Mouse (Mus musculus): ENCODE measurements at regions not wholly inside any gene's neighbourhood (a gene's known extent, or its start where the extent isn't known, plus 50 kb on each side); places are given as distances from the start of the nearest gene placed in this dataset.
A peak's percentile ranks its signal among the peaks of the same experiment; 100 is the strongest.
"Not testable (repeated sequence)": the region's sequence is repeated elsewhere in the genome, so short reads cannot be mapped to it uniquely, and the experiment has no call there.

DNA sequence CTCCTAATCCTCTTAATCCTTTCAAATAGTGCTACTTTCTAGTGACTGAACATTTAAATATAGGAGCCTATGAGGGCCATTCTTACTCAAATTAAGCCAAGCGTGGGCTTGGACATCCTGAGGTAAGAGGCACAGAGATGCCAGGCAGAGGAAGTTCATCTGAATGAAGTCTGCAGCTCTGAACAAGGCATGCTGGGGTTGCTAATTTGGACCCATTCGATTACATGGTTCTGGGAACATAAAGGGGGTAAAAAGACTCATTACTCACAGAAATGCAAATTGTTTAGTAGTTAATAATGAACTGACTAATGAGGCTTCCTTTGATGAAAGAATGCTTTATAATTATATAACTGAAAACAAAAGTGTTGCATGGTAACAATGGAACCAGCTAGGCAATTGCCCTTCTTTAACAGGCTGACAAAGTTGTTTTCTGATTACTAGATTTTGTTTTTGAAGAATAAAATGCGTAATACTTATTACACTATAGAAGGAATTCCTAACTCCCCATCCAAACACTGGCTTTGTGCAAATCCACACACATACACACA lies 127.1 kb upstream of the Prkcq start:
- H3K27ac ChIP-seq (ENCODE audit: low read depth, low read length): no peak overlapping the region
- H3K36me3 ChIP-seq (ENCODE audit: control insufficient read depth, insufficient read depth): no peaks in the 10 kb centered on the region
- no peak for ATAC-seq
- no peaks in the 10 kb centered on the region for H3K9me3 ChIP-seq (ENCODE audit: control insufficient read depth)
- 86% methylated on average over 3 of the region's 3 CpGs for WGBS
- no peak for TF ChIP-seq CTCF (IDR thresholded peaks at IDR 0.05; ENCODE audit: low read depth)
- no peaks in the 10 kb centered on the region for H3K4me1 ChIP-seq (replicated peaks; ENCODE audit: control insufficient read depth, insufficient read depth, low read length)
- H3K27me3 ChIP-seq (replicated peaks; ENCODE audit: control insufficient read depth, insufficient read depth, low read length): no peaks in the 10 kb centered on the region
- no peak overlapping the region for H3K4me2 ChIP-seq (replicated peaks; ENCODE audit: low read depth)
- H3K9ac ChIP-seq (ENCODE audit: low read depth, low read length): no peak overlapping the region
- no peak overlapping the region for H3K4me3 ChIP-seq (ENCODE audit: low read depth, low read length)

DNA sequence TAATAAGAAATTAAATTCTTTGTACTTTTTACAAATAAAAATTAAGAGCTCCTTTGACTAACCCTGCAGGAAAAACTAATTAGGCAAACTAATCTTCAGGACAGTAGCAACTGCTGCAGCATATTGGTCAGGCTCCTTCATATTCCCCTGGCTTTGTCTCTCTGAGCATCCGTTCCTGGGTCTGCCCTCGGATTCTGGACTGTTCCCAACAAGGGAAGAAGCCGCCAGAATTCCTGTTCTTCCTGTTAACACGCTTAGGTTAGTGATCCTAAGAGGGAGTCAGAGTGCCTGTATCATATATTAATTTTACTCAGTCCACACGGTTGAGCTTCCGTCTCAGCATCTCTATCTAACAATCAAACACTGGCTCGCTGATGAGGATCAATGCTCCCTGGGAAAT lies 120.3 kb upstream of the Prkcq start:
- ATAC-seq: no peak
- no peak for TF ChIP-seq CTCF (IDR thresholded peaks at IDR 0.05; ENCODE audit: low read depth)
- WGBS: 82% methylated on average over 7 of the region's 7 CpGs
- H3K27me3 ChIP-seq (replicated peaks; ENCODE audit: control insufficient read depth, insufficient read depth, low read length): no peaks in the 10 kb centered on the region
- no peak overlapping the region for H3K4me3 ChIP-seq (ENCODE audit: low read depth, low read length)
- H3K4me2 ChIP-seq (replicated peaks; ENCODE audit: low read depth): no peak overlapping the region
- no peaks in the 10 kb centered on the region for H3K36me3 ChIP-seq (ENCODE audit: control insufficient read depth, insufficient read depth)
- H3K4me1 ChIP-seq (replicated peaks; ENCODE audit: control insufficient read depth, insufficient read depth, low read length): no peaks in the 10 kb centered on the region
- no peak overlapping the region for H3K27ac ChIP-seq (ENCODE audit: low read depth, low read length)
- no peaks in the 10 kb centered on the region for H3K9me3 ChIP-seq (ENCODE audit: control insufficient read depth)
- no peak overlapping the region for H3K9ac ChIP-seq (ENCODE audit: low read depth, low read length)

DNA sequence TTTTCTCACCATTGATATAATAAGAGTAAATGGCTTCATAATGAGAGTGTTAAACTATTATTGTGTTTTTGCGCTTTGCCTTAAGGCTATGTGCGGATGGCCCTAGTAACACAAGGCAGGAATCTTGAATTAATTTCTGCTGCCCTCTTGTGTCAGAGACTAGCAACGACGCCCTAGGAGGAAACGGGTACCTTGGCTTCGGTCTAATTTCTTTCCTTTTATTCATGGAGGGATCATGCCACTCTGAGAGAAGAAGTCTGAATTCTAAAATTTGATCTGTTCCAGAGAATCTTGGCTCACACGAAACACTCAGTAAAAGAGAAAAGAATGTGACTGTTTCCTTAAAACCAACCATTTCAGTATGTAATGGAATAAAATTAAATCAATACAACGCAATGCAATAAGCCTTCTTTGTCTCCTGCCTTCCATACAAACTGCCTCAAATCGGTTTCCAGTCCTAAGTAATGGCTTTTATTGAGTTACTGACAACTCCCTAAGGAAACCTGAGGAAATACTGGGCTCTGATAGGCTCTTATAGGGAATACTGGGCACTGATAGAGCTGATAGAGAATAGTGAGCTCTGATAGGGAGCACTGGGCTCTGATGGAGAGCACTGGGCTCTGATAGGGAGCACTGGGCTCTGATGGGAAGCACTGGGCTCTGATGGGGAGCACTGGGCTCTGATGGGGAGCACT lies 112.0 kb upstream of the Prkcq start:
- Histone ChIP-seq H3K4me2 (replicated peaks; ENCODE audit: low read depth) (no peak overlapping the region), H3K9me3 (ENCODE audit: control insufficient read depth) (no peaks in the 10 kb centered on the region), H3K27ac (ENCODE audit: low read depth, low read length) (no peak overlapping the region), H3K4me1 (replicated peaks; ENCODE audit: control insufficient read depth, insufficient read depth, low read length) (no peaks in the 10 kb centered on the region), H3K27me3 (replicated peaks; ENCODE audit: control insufficient read depth, insufficient read depth, low read length) (no peaks in the 10 kb centered on the region), H3K4me3 (ENCODE audit: low read depth, low read length) (no peak overlapping the region), H3K36me3 (ENCODE audit: control insufficient read depth, insufficient read depth) (no peaks in the 10 kb centered on the region), H3K9ac (ENCODE audit: low read depth, low read length) (no peak overlapping the region)
- WGBS: 16% methylated on average over 9 of the region's 9 CpGs
- no peak for ATAC-seq
- peak; percentile 79 for TF ChIP-seq CTCF (IDR thresholded peaks at IDR 0.05; ENCODE audit: low read depth)

GRCm38 (mm10) chr2:11067384-11067783 lies 104.5 kb upstream of the Prkcq start:
- no peak for TF ChIP-seq CTCF (IDR thresholded peaks at IDR 0.05; ENCODE audit: low read depth)
- no peaks in the 10 kb centered on the region for H3K9me3 ChIP-seq (ENCODE audit: control insufficient read depth)
- no peak overlapping the region for H3K27ac ChIP-seq (ENCODE audit: low read depth, low read length)
- H3K4me2 ChIP-seq (replicated peaks; ENCODE audit: low read depth): no peak overlapping the region
- H3K4me3 ChIP-seq (ENCODE audit: low read depth, low read length): no peak overlapping the region
- H3K36me3 ChIP-seq (ENCODE audit: control insufficient read depth, insufficient read depth): no peaks in the 10 kb centered on the region
- H3K9ac ChIP-seq (ENCODE audit: low read depth, low read length): no peak overlapping the region
- H3K27me3 ChIP-seq (replicated peaks; ENCODE audit: control insufficient read depth, insufficient read depth, low read length): no peaks in the 10 kb centered on the region
- WGBS: 86% methylated on average over 4 of the region's 4 CpGs
- no peak for ATAC-seq
- H3K4me1 ChIP-seq (replicated peaks; ENCODE audit: control insufficient read depth, insufficient read depth, low read length): no peaks in the 10 kb centered on the region

DNA sequence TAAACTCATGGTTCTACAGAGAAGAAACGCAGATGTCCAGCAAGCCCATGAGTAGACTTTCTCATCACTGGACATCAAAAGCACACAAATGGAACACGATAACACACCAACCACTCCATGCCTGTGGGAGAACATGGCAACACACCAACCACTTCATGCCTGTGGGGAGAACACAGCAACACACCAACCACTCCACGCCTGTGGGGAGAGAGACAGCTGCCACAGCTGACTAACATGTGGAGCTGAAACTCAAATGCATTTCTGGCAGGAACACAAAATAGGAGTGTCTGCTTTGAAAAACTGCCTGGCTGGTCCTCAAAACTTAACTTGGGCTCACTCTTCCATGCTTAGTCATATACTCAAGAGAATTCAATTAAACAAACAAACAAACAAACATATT lies 88.4 kb upstream of the Prkcq start:
- H3K27ac ChIP-seq (ENCODE audit: low read depth, low read length): no peak overlapping the region
- no peak overlapping the region for H3K4me2 ChIP-seq (replicated peaks; ENCODE audit: low read depth)
- H3K9ac ChIP-seq (ENCODE audit: low read depth, low read length): no peak overlapping the region
- H3K9me3 ChIP-seq (ENCODE audit: control insufficient read depth): no peaks in the 10 kb centered on the region
- H3K36me3 ChIP-seq (ENCODE audit: control insufficient read depth, insufficient read depth): no peaks in the 10 kb centered on the region
- no peak for ATAC-seq
- no peak for TF ChIP-seq CTCF (IDR thresholded peaks at IDR 0.05; ENCODE audit: low read depth)
- WGBS: 81% methylated on average over 3 of the region's 3 CpGs
- no peak overlapping the region for H3K4me3 ChIP-seq (ENCODE audit: low read depth, low read length)
- no peaks in the 10 kb centered on the region for H3K27me3 ChIP-seq (replicated peaks; ENCODE audit: control insufficient read depth, insufficient read depth, low read length)
- no peaks in the 10 kb centered on the region for H3K4me1 ChIP-seq (replicated peaks; ENCODE audit: control insufficient read depth, insufficient read depth, low read length)

GRCm38 (mm10) chr2:11086996-11087395 lies 84.9 kb upstream of the Prkcq start:
- Histone ChIP-seq H3K4me2 (replicated peaks; ENCODE audit: low read depth) (no peak overlapping the region), H3K36me3 (ENCODE audit: control insufficient read depth, insufficient read depth) (no peaks in the 10 kb centered on the region), H3K27ac (ENCODE audit: low read depth, low read length) (no peak overlapping the region), H3K27me3 (replicated peaks; ENCODE audit: control insufficient read depth, insufficient read depth, low read length) (no peaks in the 10 kb centered on the region), H3K9me3 (ENCODE audit: control insufficient read depth) (no peaks in the 10 kb centered on the region), H3K4me1 (replicated peaks; ENCODE audit: control insufficient read depth, insufficient read depth, low read length) (no peaks in the 10 kb centered on the region), H3K4me3 (ENCODE audit: low read depth, low read length) (no peak overlapping the region), H3K9ac (ENCODE audit: low read depth, low read length) (no peak overlapping the region)
- 30% methylated on average over 1 of the region's 1 CpGs for WGBS
- peak; percentile 66 for TF ChIP-seq CTCF (IDR thresholded peaks at IDR 0.05; ENCODE audit: low read depth)
- ATAC-seq: no peak

DNA sequence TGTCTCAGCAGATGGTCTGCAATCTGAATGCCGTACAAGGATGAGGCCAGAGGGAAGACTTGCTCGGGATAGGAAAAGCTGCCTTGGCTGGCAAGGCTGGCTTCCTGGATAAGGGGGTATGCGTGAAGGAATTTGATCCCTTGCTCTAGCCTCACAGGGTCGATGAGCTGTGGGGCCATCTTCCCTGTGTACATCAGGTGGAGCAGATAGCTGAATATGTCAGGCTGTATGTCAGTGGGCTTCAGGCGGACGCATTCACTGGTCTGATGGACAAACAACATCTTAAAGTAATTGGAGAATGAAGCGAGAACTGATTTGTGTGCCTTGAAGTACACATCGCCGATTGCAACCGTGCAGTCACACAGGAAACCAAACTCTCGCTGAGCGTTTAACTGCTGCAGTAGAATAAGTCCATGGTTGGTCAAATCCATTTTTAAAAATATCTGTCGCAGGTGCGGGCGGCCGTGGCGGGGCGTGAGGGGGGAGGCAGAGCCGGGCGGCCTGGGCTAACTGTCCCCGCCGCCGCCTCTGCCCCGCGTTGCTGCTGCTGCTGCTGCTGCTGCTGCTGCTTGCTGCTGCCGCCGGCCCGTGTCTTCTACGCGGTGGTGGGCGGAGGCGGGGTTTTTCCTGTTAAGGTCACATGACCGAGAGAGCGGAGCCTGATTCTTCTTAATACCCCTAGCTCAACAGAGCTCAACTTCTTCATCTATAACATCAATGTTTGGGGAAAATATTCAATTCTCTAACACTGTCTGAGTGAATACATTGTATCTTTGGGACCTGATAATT lies 71.9 kb upstream of the Prkcq start:
- H3K4me2 ChIP-seq (replicated peaks; ENCODE audit: low read depth): peak overlapping the region; percentile 47
- not testable (repeated sequence) for H3K9ac ChIP-seq (ENCODE audit: low read depth, low read length); ATAC-seq; H3K27ac ChIP-seq (ENCODE audit: low read depth, low read length); H3K36me3 ChIP-seq (ENCODE audit: control insufficient read depth, insufficient read depth); H3K9me3 ChIP-seq (ENCODE audit: control insufficient read depth); H3K27me3 ChIP-seq (replicated peaks; ENCODE audit: control insufficient read depth, insufficient read depth, low read length); H3K4me1 ChIP-seq (replicated peaks; ENCODE audit: control insufficient read depth, insufficient read depth, low read length)
- peak overlapping the region; percentile 11; the same call in 1 of the 2 replicates for H3K4me3 ChIP-seq (ENCODE audit: low read depth, low read length)
- WGBS: 42% methylated on average over 33 of the region's 34 CpGs

Data from intestine, postnatal 0 days (tissue).